Mouse (Mus musculus) testis, adult 2 months (tissue): ENCODE data around the gene Slc35a1. TPM values are rescaled to one million over a fixed set of nuclear protein-coding genes. Genes with fewer than 3 reads are reported as not detected.

ENCODE experiments used
- H3K27ac ChIP-seq: fragments of 200-500 bp; 2 replicates; pipeline ENCODE4 v1.5.1; 2012; ENCODE audit warnings: low read depth, low read length; ENCODE audit not compliant: control insufficient read depth, insufficient read depth
- H3K27me3 ChIP-seq: fragments of 200-500 bp; 2 replicates; pipeline ENCODE4 v1.6.1; 2012; ENCODE audit warnings: mild to moderate bottlenecking, low read length, moderate library complexity; ENCODE audit not compliant: control insufficient read depth, insufficient read depth
- H3K36me3 ChIP-seq: fragments of 200-500 bp; 2 replicates; pipeline ENCODE4 v1.6.1; 2012; ENCODE audit warnings: mild to moderate bottlenecking, low read length; ENCODE audit not compliant: control insufficient read depth, insufficient read depth
- H3K4me1 ChIP-seq: fragments of 200-500 bp; 2 replicates; pipeline ENCODE4 v1.6.1; 2012; ENCODE audit warnings: low read length; ENCODE audit not compliant: control insufficient read depth, insufficient read depth
- H3K4me3 ChIP-seq: fragments of 200-500 bp; 2 replicates; pipeline ENCODE4 v1.5.1; 2012; ENCODE audit warnings: low read depth, mild to moderate bottlenecking, low read length, moderate library complexity, mixed read lengths; ENCODE audit not compliant: control insufficient read depth
- CTCF ChIP-seq: fragments of 200-500 bp; IDR thresholded peaks from 2 replicates; pipeline ENCODE4 v1.5.1; 2012; ENCODE audit warnings: low read depth, mild to moderate bottlenecking, inconsistent platforms, low read length, moderate library complexity; ENCODE audit not compliant: control insufficient read depth, insufficient read depth, insufficient replicate concordance
- POLR2A ChIP-seq: fragments of 200-500 bp; IDR thresholded peaks from 2 replicates; pipeline ENCODE4 v1.6.1; 2012; ENCODE audit warnings: low read depth, mild to moderate bottlenecking, inconsistent platforms, low read length, moderate library complexity; ENCODE audit not compliant: control insufficient read depth
- polyA plus RNA-seq: library from polyadenylated mRNA; depleted of rRNA; stranded (reverse); fragments of >200 nt; gene quantifications from 2 replicates; pipeline ENCODE4 v1.2.3, GENCODE M21; 2012

The Slc35a1 gene
- polyA plus RNA-seq, 1 experiment, result 4.5 TPM

DNA sequence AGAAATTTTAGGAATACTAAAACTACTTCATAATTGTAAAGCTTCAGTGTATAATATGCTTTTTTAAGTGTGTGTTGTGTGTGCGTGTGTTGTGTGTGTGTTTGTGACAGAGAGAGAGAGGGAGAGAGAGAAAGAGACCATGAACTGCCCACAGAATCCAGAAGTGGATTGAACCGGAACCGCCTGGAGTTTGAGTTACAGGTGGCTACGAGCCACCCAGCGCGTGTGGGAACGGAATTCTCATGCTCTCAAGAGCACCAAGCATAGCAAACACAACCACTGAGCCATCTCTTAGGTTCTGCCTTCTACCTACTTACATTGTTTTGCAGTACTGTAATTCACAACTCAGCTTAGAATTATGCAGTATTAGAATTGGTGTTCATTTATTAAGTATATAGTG is 53.1 kb downstream of the Slc35a1 start:
- no peak overlapping the region for H3K4me3 ChIP-seq
- H3K27ac ChIP-seq, result no peak overlapping the region
- TF ChIP-seq POLR2A (no peak), CTCF (no peak)
- no peaks in the 10 kb centered on the region for H3K4me1 ChIP-seq
- H3K27me3 ChIP-seq, result no peaks in the 10 kb centered on the region
- H3K36me3 ChIP-seq, result peaks cover 1% of the 10 kb centered on the region; the same call in 1 of the 2 replicates

DNA sequence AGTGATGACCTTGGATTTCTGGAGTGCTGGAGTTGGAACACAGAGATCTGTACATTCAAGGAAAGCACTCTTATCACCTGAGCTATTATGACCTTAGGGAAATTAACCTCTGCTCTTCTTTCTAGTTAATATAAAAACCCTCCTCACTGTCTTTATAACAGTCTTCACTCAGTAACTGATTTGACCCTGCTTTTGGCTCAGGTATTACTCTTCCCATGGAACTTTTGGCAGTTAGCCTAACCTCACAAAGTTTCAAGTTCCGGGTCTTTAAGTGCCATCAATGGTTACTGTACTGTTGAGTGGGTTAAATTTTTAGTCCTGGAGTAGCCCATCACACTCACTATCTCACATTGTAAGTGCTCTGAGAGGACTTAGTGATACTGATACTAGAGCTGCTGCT is 57.3 kb downstream of the Slc35a1 start:
- no peaks in the 10 kb centered on the region for H3K27me3 ChIP-seq
- TF ChIP-seq CTCF, result no peak
- no peak for TF ChIP-seq POLR2A
- no peak overlapping the region for H3K4me3 ChIP-seq
- no peaks in the 10 kb centered on the region for H3K4me1 ChIP-seq
- H3K27ac ChIP-seq, result no peak overlapping the region
- H3K36me3 ChIP-seq, result peaks cover 1% of the 10 kb centered on the region; the same call in 1 of the 2 replicates

DNA sequence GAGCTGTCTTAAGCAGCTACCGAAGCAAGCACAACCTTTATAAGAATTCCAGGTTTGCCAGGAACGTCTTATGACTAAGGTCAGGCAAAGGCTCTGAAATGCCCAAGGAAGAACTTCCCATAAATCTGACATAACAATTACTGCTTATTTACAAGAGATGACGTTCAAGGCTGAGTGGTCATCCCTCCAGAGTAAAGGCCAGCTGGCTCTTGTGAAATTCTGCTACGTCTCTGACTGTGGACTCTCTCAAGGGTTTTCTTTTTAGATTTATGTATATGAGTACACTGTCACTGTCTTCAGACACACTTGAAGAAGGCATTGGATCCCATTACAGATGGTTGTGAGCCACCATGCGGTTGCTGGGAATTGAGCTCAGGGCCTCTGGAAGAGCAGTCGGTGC is 60.8 kb downstream of the Slc35a1 start:
- Histone ChIP-seq H3K4me1 (no peaks in the 10 kb centered on the region), H3K27me3 (no peaks in the 10 kb centered on the region), H3K36me3 (peaks cover 1% of the 10 kb centered on the region), H3K27ac (no peak overlapping the region), H3K4me3 (no peak overlapping the region)
- TF ChIP-seq CTCF (no peak), POLR2A (no peak)

DNA sequence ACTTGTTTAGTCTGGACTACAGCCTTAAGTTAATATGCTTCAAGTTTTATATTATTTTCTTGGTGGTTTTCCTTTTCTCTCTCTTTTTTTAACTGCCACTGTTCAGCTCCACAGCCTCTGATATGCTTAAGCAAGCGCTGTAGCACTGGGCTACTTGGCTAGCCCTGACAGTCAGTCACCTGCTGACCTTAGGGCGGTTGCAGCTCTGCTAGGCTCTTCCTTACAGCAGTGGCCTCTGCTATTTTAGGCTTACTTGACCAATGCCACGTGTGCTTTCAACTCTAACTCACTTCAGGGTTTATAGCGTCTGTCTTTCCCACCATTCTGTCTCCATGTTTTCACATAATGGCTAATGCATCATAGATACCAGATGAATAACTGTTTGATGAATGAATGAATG is 61.7 kb downstream of the Slc35a1 start:
- Histone ChIP-seq H3K36me3 (no peaks in the 10 kb centered on the region; the same call in 1 of the 2 replicates), H3K27me3 (no peaks in the 10 kb centered on the region), H3K27ac (no peak overlapping the region), H3K4me1 (no peaks in the 10 kb centered on the region), H3K4me3 (no peak overlapping the region)
- TF ChIP-seq POLR2A, result no peak
- no peak for TF ChIP-seq CTCF

DNA sequence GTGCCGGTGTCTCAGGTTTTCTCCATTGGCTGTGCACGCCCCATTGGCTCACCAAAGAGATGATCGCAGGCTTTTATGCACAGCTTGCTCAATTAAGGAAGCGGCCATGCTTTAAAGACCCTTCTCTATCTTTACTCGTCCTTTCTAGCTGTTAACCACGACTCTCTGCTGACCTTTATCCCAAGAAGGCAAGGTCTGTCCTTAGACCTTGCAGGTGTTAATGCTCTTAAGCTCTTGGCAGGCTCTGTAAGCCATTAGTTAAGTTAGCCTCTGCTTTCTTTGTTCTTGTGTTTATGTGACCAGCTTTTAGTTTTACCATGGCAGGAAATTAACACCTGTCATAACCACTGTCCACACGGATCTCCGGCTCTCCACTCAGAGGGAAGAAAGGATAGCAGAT is 71.1 kb downstream of the Slc35a1 start:
- no peaks in the 10 kb centered on the region for H3K27me3 ChIP-seq
- TF ChIP-seq POLR2A (no peak), CTCF (no peak)
- no peaks in the 10 kb centered on the region for H3K36me3 ChIP-seq
- H3K4me1 ChIP-seq, result peaks cover 11% of the 10 kb centered on the region
- no peak overlapping the region for H3K27ac ChIP-seq
- H3K4me3 ChIP-seq, result no peak overlapping the region

DNA sequence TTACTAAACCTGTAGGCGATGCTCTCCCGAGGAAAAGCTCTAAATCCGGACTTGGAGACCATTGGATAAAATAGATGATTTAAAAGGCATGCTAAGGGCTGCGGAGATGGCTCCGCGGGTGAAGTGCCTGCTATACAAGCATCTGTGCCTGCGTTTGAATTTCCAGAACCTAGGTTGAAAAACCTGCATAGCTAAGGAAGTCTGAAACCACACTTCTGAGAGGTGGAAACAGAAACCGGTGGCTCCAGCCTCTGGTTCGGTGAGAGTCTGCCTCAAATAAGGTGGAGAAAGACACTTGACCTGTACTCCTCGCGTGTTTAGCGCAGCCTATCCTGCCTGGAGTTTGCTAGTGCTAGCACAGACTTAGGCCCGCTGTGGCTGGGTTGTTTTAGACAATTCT is 71.9 kb downstream of the Slc35a1 start:
- Histone ChIP-seq H3K27ac (no peak overlapping the region), H3K4me3 (peak overlapping the region; percentile 97), H3K4me1 (peaks cover 11% of the 10 kb centered on the region), H3K27me3 (no peaks in the 10 kb centered on the region), H3K36me3 (no peaks in the 10 kb centered on the region)
- TF ChIP-seq POLR2A (no peak), CTCF (no peak)

DNA sequence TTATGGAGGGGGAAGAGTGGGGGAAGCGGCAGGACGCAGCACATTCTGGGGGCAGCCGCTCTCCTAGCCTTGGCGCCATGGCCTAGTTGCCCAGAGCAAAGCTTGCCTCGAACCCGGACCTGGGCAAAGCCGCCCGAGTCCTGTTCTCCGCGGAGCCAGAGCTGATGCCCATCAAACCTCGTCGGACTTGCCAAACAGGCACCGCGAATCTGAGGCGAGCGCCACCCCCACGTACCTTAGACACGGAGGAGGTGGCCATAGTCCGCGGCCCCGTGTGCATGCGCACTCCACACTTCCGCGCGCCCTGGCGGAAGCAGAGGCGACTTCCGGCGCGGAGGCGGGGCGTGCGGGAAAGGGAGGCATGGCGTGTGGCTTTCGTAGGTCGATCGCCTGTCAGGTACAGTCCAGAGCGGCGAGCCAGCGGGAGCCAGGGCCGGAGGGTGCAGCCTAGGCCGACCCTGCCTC is 72.6 kb downstream of the Slc35a1 start, which contains the start of the genes Orc3 and Rars2:
Orc3 (minus strand) TSS at position 315 of the 465 bp plus-strand sequence.
Rars2 (plus strand) TSS at position 328 of the 465 bp plus-strand sequence.
- H3K4me3 ChIP-seq, result peak within 1 kb of the TSS; percentile 97
- H3K36me3 ChIP-seq, result no peaks in the 10 kb centered on the region
- TF ChIP-seq POLR2A (peak; percentile 93), CTCF (no peak)
- no peaks in the 10 kb centered on the region for H3K27me3 ChIP-seq
- peak within 1 kb of the TSS; percentile 87 for H3K27ac ChIP-seq
- H3K4me1 ChIP-seq, result peaks cover 11% of the 10 kb centered on the region
